In genomic region chr9:22066433-22066832, GRCm38 (mm10) we compare ENCODE assay signal across 9 mouse cellular contexts. TPM values are rescaled to one million over a fixed set of nuclear protein-coding genes. Genes with fewer than 3 reads are reported as not detected.
DNase-seq lines count a peak whose midpoint lies in the region; ATAC-seq lines count a peak whose summit lies in the region.
"Had no signal": no experiment of that assay in that cellular context is flagged by ENCODE, and none has a peak within 500 bp of the region (broad histone marks: within the 10 kb centered on the region; RNA-seq: fewer than 3 reads in every experiment).

No protein-coding gene starts in this region.

- no peaks in the 10 kb centered on the region for H3K9me3 ChIP-seq in forebrain, embryonic 11.5 days (ENCODE audit: control insufficient read depth, low read length)
- no peaks in the 10 kb centered on the region for H3K9me3 ChIP-seq in forebrain, embryonic 16.5 days (ENCODE audit: control insufficient read depth, low read length)
- no peaks in the 10 kb centered on the region; the same call in 1 of the 2 replicates for H3K9me3 ChIP-seq in midbrain, embryonic 10.5 days (replicated peaks)
- H3K9me3 ChIP-seq in midbrain, embryonic 13.5 days: no peaks in the 10 kb centered on the region
- no peaks in the 10 kb centered on the region for H3K9me3 ChIP-seq in megakaryocyte, embryonic 14.5 days
- H3K9me3 ChIP-seq: heart, embryonic 15.5 days had no signal

- H3K4me3 ChIP-seq in forebrain, embryonic 11.5 days (ENCODE audit: low read depth, low read length): no peak overlapping the region
- no peak overlapping the region for H3K4me3 ChIP-seq in forebrain, embryonic 16.5 days (replicated peaks; ENCODE audit: low read length)
- H3K4me3 ChIP-seq in midbrain, embryonic 10.5 days: no peak overlapping the region
- H3K4me3 ChIP-seq in midbrain, embryonic 13.5 days (replicated peaks): no peak overlapping the region
- H3K4me3 ChIP-seq in megakaryocyte, embryonic 14.5 days (replicated peaks): peak overlapping the region; percentile 28
- H3K4me3 ChIP-seq: heart, embryonic 15.5 days had no signal

- no peak overlapping the region for H3K27ac ChIP-seq in forebrain, embryonic 11.5 days (ENCODE audit: low read depth, low read length)
- H3K27ac ChIP-seq in forebrain, embryonic 16.5 days (ENCODE audit: low read length): no peak overlapping the region
- no peak overlapping the region for H3K27ac ChIP-seq in midbrain, embryonic 10.5 days (replicated peaks)
- no peak overlapping the region for H3K27ac ChIP-seq in midbrain, embryonic 13.5 days
- H3K27ac ChIP-seq: heart, embryonic 15.5 days had no signal

- peaks cover 4% of the 10 kb centered on the region; the same call in 1 of the 2 replicates for H3K4me1 ChIP-seq in forebrain, embryonic 11.5 days (replicated peaks; ENCODE audit: control insufficient read depth, insufficient read depth, low read length)
- H3K4me1 ChIP-seq in forebrain, embryonic 16.5 days (replicated peaks; ENCODE audit: control insufficient read depth, insufficient read depth, low read length): peaks cover 10% of the 10 kb centered on the region
- peaks cover 17% of the 10 kb centered on the region for H3K4me1 ChIP-seq in midbrain, embryonic 10.5 days
- peaks cover 14% of the 10 kb centered on the region for H3K4me1 ChIP-seq in midbrain, embryonic 13.5 days (replicated peaks)
- peaks cover 23% of the 10 kb centered on the region for H3K4me1 ChIP-seq in megakaryocyte, embryonic 14.5 days

- H3K27me3 ChIP-seq in forebrain, embryonic 11.5 days (ENCODE audit: control insufficient read depth, insufficient read depth, low read length): no peaks in the 10 kb centered on the region
- no peaks in the 10 kb centered on the region for H3K27me3 ChIP-seq in forebrain, embryonic 16.5 days (replicated peaks; ENCODE audit: control insufficient read depth, insufficient read depth, low read length)
- H3K27me3 ChIP-seq in midbrain, embryonic 10.5 days (ENCODE audit: low read depth, poor library complexity, severe bottlenecking): no peaks in the 10 kb centered on the region
- H3K27me3 ChIP-seq in midbrain, embryonic 13.5 days: no peaks in the 10 kb centered on the region
- no peaks in the 10 kb centered on the region for H3K27me3 ChIP-seq in megakaryocyte, embryonic 14.5 days (replicated peaks)
- H3K27me3 ChIP-seq: heart, embryonic 15.5 days had no signal

- H3K4me2 ChIP-seq in forebrain, embryonic 11.5 days (ENCODE audit: low read depth, low read length, severe bottlenecking): no peak overlapping the region
- no peak overlapping the region for H3K4me2 ChIP-seq in forebrain, embryonic 16.5 days (ENCODE audit: low read length)
- H3K4me2 ChIP-seq in midbrain, embryonic 13.5 days (replicated peaks): no peak overlapping the region
- H3K4me2 ChIP-seq: heart, embryonic 15.5 days had no signal

- DNase-seq in forebrain, embryonic 11.5 days (ENCODE audit: low spot score): peak; percentile 71
- peak; percentile 41 for DNase-seq in midbrain, embryonic 10.5 days (ENCODE audit: low spot score)
- DNase-seq in adrenal gland, postnatal 4 days (ENCODE audit: low spot score in 2 of 2): peak; percentile 42 to 51
- peak; percentile 67 for DNase-seq in gastrocnemius, postnatal 10 days
- DNase-seq in urinary bladder, postnatal 25 days (ENCODE audit: low spot score): peak; percentile 58

- ATAC-seq in forebrain, embryonic 11.5 days (replicated peaks; ENCODE audit: low FRiP score): no peak
- no peak for ATAC-seq in forebrain, embryonic 16.5 days
- no peak for ATAC-seq in midbrain, embryonic 13.5 days

- 80% methylated on average over 3 of the region's 3 CpGs for WGBS in forebrain, embryonic 11.5 days
- 79% methylated on average over 3 of the region's 3 CpGs for WGBS in forebrain, embryonic 16.5 days
- 79% methylated on average over 3 of the region's 3 CpGs for WGBS in midbrain, embryonic 10.5 days
- WGBS in midbrain, embryonic 13.5 days: 77% methylated on average over 3 of the region's 3 CpGs

- H3K36me3 ChIP-seq in forebrain, embryonic 11.5 days (ENCODE audit: control insufficient read depth, insufficient read depth, low read length): peaks cover 12% of the 10 kb centered on the region
- peaks cover 16% of the 10 kb centered on the region for H3K36me3 ChIP-seq in forebrain, embryonic 16.5 days (ENCODE audit: control insufficient read depth, insufficient read depth)
- H3K36me3 ChIP-seq in midbrain, embryonic 10.5 days: peaks cover 76% of the 10 kb centered on the region
- H3K36me3 ChIP-seq in midbrain, embryonic 13.5 days: peaks cover 67% of the 10 kb centered on the region
- H3K36me3 ChIP-seq in megakaryocyte, embryonic 14.5 days (replicated peaks; ENCODE audit: low read length): peaks cover 73% of the 10 kb centered on the region

- H3K9ac ChIP-seq in forebrain, embryonic 11.5 days (ENCODE audit: low read length): no peak overlapping the region
- H3K9ac ChIP-seq in forebrain, embryonic 16.5 days (replicated peaks; ENCODE audit: low read depth, low read length): no peak overlapping the region
- H3K9ac ChIP-seq in midbrain, embryonic 13.5 days (replicated peaks): no peak overlapping the region; the same call in 1 of the 2 replicates
- H3K9ac ChIP-seq: heart, embryonic 15.5 days had no signal

RNA-seq across cellular contexts. Expression of gene Gm49318, which starts 4.6 kb away (rescaled TPM):
- polyA plus RNA-seq in forebrain, embryonic 11.5 days (2014; fragmentation: Nextera tagmentation; extraction: Ambion mirVana): not detected in 2 replicates
- not detected in 2 replicates for polyA plus RNA-seq in forebrain, embryonic 16.5 days (2015; fragmentation: Nextera tagmentation; extraction: Ambion mirVana)
- polyA plus RNA-seq in midbrain, embryonic 10.5 days (2016; fragmentation: Nextera tagmentation; extraction: Ambion mirVana): not detected in 2 replicates
- polyA plus RNA-seq in midbrain, embryonic 13.5 days (2015; fragmentation: Nextera tagmentation; extraction: Ambion mirVana): not detected in 2 replicates
- total RNA-seq in adrenal gland, postnatal 4 days (2021): not detected
- not detected for total RNA-seq in gastrocnemius, postnatal 10 days (2021)
- not detected in 2 replicates for polyA plus RNA-seq in megakaryocyte, embryonic 14.5 days (2012; ENCODE audit: insufficient read depth, low replicate concordance)
- polyA plus RNA-seq: heart, embryonic 15.5 days had no signal

RNA-seq across cellular contexts. Expression of gene Zfp653, which starts 4.7 kb away (rescaled TPM):
- 10.9 and 11.8 TPM in 2 replicates for polyA plus RNA-seq in forebrain, embryonic 11.5 days (2014; fragmentation: Nextera tagmentation; extraction: Ambion mirVana)
- 20.7 and 22.4 TPM in 2 replicates for polyA plus RNA-seq in forebrain, embryonic 16.5 days (2015; fragmentation: Nextera tagmentation; extraction: Ambion mirVana)
- polyA plus RNA-seq in midbrain, embryonic 10.5 days (2016; fragmentation: Nextera tagmentation; extraction: Ambion mirVana): 11.7 and 12.6 TPM in 2 replicates
- 17.7 and 19.8 TPM in 2 replicates for polyA plus RNA-seq in midbrain, embryonic 13.5 days (2015; fragmentation: Nextera tagmentation; extraction: Ambion mirVana)
- total RNA-seq in adrenal gland, postnatal 4 days (2021): 10 to 100 TPM; 14.5 to 16.5 TPM
- 1 to 10 TPM; 3.1 to 4.6 TPM for total RNA-seq in gastrocnemius, postnatal 10 days (2021)
- polyA plus RNA-seq in megakaryocyte, embryonic 14.5 days (2012; ENCODE audit: insufficient read depth, low replicate concordance): 10.8 and 17.6 TPM in 2 replicates

RNA-seq across cellular contexts. Expression of gene Elavl3, which starts 14.6 kb away (rescaled TPM):
- 53.5 and 60.0 TPM in 2 replicates for polyA plus RNA-seq in forebrain, embryonic 11.5 days (2014; fragmentation: Nextera tagmentation; extraction: Ambion mirVana)
- 77.6 and 101 TPM in 2 replicates for polyA plus RNA-seq in forebrain, embryonic 16.5 days (2015; fragmentation: Nextera tagmentation; extraction: Ambion mirVana)
- polyA plus RNA-seq in midbrain, embryonic 10.5 days (2016; fragmentation: Nextera tagmentation; extraction: Ambion mirVana): 16.7 and 26.8 TPM in 2 replicates
- polyA plus RNA-seq in midbrain, embryonic 13.5 days (2015; fragmentation: Nextera tagmentation; extraction: Ambion mirVana): 84.4 and 89.4 TPM in 2 replicates
- 1 to 10 TPM; 7.0 to 9.5 TPM for total RNA-seq in adrenal gland, postnatal 4 days (2021)
- under 1 TPM; 0.28 to 0.41 TPM for total RNA-seq in gastrocnemius, postnatal 10 days (2021)
- 0.21 TPM in 1 of 2 replicates, not detected in the other for polyA plus RNA-seq in megakaryocyte, embryonic 14.5 days (2012; ENCODE audit: insufficient read depth, low replicate concordance)

RNA-seq across cellular contexts. Expression of gene Ecsit, which starts 18.8 kb away (rescaled TPM):
- 34.6 and 39.6 TPM in 2 replicates for polyA plus RNA-seq in forebrain, embryonic 11.5 days (2014; fragmentation: Nextera tagmentation; extraction: Ambion mirVana)
- polyA plus RNA-seq in forebrain, embryonic 16.5 days (2015; fragmentation: Nextera tagmentation; extraction: Ambion mirVana): 62.5 and 67.4 TPM in 2 replicates
- polyA plus RNA-seq in midbrain, embryonic 10.5 days (2016; fragmentation: Nextera tagmentation; extraction: Ambion mirVana): 41.1 and 44.1 TPM in 2 replicates
- polyA plus RNA-seq in midbrain, embryonic 13.5 days (2015; fragmentation: Nextera tagmentation; extraction: Ambion mirVana): 44.3 and 50.3 TPM in 2 replicates
- total RNA-seq in adrenal gland, postnatal 4 days (2021): 10 to 100 TPM; 37.4 to 39.2 TPM
- 10 to 100 TPM; 51.8 to 58.5 TPM for total RNA-seq in gastrocnemius, postnatal 10 days (2021)
- polyA plus RNA-seq in megakaryocyte, embryonic 14.5 days (2012; ENCODE audit: insufficient read depth, low replicate concordance): 7.2 and 16.8 TPM in 2 replicates

RNA-seq across cellular contexts. Expression of gene Cnn1, which starts 32.6 kb away (rescaled TPM):
- polyA plus RNA-seq in forebrain, embryonic 11.5 days (2014; fragmentation: Nextera tagmentation; extraction: Ambion mirVana): 1.00 and 1.2 TPM in 2 replicates
- 0.60 and 0.78 TPM in 2 replicates for polyA plus RNA-seq in forebrain, embryonic 16.5 days (2015; fragmentation: Nextera tagmentation; extraction: Ambion mirVana)
- polyA plus RNA-seq in midbrain, embryonic 10.5 days (2016; fragmentation: Nextera tagmentation; extraction: Ambion mirVana): 1.0 and 3.0 TPM in 2 replicates
- polyA plus RNA-seq in midbrain, embryonic 13.5 days (2015; fragmentation: Nextera tagmentation; extraction: Ambion mirVana): 1.7 and 2.0 TPM in 2 replicates
- total RNA-seq in adrenal gland, postnatal 4 days (2021): 1 to 10 TPM in 1 of 2 experiments, under 1 TPM in 1; 0.81 to 1.6 TPM
- 1 to 10 TPM; 4.4 to 5.5 TPM for total RNA-seq in gastrocnemius, postnatal 10 days (2021)
- not detected in 2 replicates for polyA plus RNA-seq in megakaryocyte, embryonic 14.5 days (2012; ENCODE audit: insufficient read depth, low replicate concordance)

Comparison
In these comparisons a context has a peak if more than half of its experiments do, and no peak if none do; other contexts are left out.
1. RNA of gene Elavl3, which starts 14.6 kb away (polyA plus RNA-seq): 77.6 to 101 TPM in forebrain, embryonic 16.5 days, 84.4 to 89.4 TPM in midbrain, embryonic 13.5 days, 53.5 to 60.0 TPM in forebrain, embryonic 11.5 days and 16.7 to 26.8 TPM in midbrain, embryonic 10.5 days; 0.21 TPM in megakaryocyte, embryonic 14.5 days; every median in the first group is over 10 times any median in the second.
2. Peak in every context shown above with its lines, with median percentiles within 50 percentile points of each other: DNase-seq.